Mouse (Mus musculus) neutrophil, adult 83 days (primary cell): ENCODE data around the gene Gm8922. TPM values are rescaled to one million over a fixed set of nuclear protein-coding genes. Genes with fewer than 3 reads are reported as not detected.

ENCODE experiments used
- total RNA-seq, 2 experiments: library from RNA; stranded (reverse); gene quantifications; one replicate each; pipeline ENCODE4 v1.2.4; 2023

Gene Gm8922
- total RNA-seq: not detected

GRCm38 (mm10) chr5:11681659-11682058, at the start of gene Gm8922:
TSS of gene Gm8922 (plus strand) at chr5:11681959.

Other genes starting within 250 kb of the Gm8922 start
- gene Gm8906, start 179.3 kb upstream of the Gm8922 start, total RNA-seq: not detected
- gene Gm6460, start 87.0 kb upstream of the Gm8922 start, total RNA-seq: not detected
- not detected for gene Gm8926, start 88.6 kb downstream of the Gm8922 start, total RNA-seq
- not detected for gene Gm6465, start 163.6 kb downstream of the Gm8922 start, total RNA-seq
- gene 4933402N22Rik, start 236.1 kb downstream of the Gm8922 start, total RNA-seq: not detected